Mouse (Mus musculus): ENCODE data around the gene Ina.

GRCm38 (mm10) chr19:46991145-46991544 lies 23.4 kb upstream of the Ina start:
- TF ChIP-seq CTCF (IDR thresholded peaks at IDR 0.05; ENCODE audit: extremely low read depth, insufficient read depth, low read length), result peak; percentile 94
- TF ChIP-seq POLR2A (IDR thresholded peaks at IDR 0.05; ENCODE audit: extremely low read depth, insufficient read depth, low read length), result no peak
